Mouse (Mus musculus): ENCODE measurements around the gene Arhgef10l.

Gene Arhgef10l

GRCm38 (mm10) chr4:140694551-140695060, 28.8 kb upstream of the Arhgef10l start:
- no peak for DNase-seq (ENCODE audit: low read depth in 2 of 2, low spot score in 2 of 2)

DNA sequence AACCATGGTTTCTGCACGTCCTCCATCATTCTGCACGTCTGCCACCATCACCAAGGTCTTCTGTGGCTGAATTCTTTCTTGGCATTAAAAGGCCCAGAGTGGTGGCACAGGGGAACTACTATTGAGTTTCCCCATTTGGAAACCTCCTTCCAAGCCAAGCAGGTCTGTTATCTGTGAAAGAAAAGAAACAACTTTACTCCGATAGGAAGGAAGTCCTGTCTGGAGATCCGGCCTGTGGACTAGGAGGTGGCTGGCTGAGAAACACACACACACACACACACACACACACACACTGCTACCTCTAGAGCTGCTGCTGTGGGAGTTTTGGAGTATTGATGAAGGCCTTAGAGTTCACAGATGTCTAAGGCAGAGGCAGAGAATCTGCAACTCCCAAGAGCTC, 27.7 kb upstream of the Arhgef10l start:
- no peak for DNase-seq (ENCODE audit: low read depth in 2 of 2, low spot score in 2 of 2)

- DNase-seq (ENCODE audit: low read depth in 2 of 2, low spot score in 2 of 2), result no peak
Measured at GRCm38 (mm10) chr4:140691481-140691880, 25.7 kb upstream of the Arhgef10l start.

DNA sequence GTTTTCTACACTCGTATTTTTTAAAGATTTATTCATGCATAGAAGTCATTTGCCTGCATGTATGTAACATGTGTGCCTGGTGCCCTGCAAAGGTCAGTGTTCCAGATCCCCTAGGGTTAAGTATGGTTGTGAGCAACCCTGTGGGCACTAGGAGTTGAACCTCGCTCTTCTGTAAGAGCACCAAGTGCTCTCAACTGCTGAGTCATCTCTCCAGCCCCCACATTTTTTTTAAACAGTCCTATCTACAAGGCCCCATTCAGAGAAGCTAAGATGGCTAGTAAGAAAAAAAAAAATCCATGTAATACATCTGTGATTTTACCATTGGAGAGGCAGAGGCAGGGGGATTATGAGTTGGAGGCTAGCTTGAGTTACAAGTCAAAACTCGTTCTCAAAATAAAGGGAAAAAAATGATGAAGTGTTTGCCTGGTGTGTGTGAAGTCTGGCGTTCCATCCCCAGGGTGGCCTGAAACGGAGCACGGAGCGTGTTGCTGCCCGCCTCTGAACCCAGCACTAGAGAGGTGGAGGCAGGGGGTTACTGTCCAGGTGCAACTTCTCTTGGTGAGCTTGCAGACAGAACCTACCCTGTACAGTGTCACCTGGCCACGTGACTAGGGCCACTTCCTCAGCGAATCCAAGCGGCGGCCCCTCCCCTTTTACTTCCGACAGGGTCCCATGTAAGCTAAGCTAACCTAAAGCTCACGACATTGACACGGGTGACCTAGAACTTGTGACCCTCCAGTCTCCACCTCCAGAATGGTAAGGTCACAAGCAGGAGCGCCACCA, 24.3 kb upstream of the Arhgef10l start:
- no peak for DNase-seq (ENCODE audit: low read depth in 2 of 2, low spot score in 2 of 2)

DNA sequence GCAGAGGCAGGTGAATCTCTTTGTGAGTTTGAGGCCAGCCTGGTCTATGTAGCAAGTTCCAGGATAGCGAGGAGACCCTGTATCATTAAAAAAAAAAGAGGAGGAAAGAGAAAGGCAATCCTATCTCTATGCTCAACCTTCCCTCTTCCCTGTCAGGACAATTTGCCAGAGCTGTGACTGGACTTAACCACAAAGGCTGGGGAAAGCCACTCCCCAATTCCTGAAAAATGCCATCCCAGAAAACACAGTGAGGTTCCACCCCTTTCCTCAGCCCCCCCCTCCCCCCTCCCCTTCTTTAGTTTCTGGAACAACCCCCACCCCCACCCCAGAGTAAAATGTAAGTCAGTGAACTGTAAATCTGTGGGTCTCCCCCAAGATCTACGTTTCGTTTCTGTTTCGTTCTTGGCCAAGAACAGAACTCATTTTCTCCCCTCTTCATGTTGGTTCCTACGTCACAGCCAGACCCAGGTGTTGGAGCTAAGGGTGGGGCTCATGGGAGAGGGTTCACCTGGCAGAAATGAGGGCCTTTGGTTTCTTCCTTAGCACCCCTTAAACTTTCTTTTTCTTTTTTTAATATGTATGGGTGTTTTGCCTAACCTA, 23.1 kb upstream of the Arhgef10l start:
- no peak for DNase-seq (ENCODE audit: low read depth in 2 of 2, low spot score in 2 of 2)

DNA sequence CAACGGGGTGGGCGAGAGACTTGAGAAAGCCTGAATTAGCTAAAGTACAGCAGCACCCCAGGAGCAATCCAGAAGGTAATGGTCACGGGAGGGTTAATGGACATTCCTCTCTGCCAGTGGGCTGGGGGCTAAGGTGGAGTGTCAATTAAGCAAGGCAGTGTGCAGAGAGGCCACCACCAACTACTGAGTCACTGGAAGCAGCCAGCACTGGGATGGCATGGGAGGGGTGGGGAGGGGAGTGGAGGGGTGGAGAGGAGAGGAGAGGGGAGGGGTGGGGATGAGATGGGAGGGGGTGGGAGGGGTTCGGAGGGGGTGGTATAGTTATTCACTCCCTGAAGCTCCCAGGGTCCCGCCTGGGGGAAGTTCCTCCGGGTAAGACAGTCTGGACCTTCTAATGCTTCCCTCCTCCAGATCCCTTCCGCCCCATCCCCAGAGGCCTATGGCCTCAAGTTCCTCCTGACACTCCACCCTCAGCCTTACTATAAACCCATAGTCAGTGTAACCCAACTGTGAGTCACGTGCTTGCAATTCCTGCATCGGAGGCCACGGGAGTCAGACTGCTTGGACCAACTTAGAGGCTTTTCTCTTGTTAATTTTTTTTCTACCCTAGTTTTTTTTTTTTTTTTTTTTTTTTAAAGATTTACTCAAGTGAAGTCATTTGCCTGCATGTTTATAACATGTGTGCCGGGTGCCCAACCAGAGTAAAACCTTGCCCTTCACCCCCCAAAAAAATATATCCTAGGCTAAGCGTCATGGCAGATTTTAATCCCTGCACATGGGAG, 22.4 kb upstream of the Arhgef10l start:
- no peak for DNase-seq (ENCODE audit: low read depth in 2 of 2, low spot score in 2 of 2)

DNA sequence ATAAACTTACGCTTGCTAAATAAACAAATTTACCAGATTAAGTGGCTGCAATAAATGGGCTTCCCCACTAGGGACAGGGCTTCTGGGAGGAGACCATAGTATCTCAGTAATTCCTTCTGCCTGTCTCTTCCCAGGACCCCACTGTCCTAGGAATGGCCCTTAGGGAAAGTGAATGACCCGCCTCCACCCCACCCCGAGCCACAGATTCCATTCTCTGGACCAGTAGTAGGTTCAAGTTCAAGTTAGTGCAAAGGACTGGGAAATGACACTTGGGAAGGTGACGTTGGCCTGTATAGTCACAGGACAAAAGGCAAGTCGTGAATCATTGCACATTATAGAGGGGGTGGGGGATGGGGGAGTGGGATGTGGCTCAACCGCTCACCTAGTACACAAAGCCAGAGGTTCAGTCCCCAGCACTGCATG, 19.1 kb upstream of the Arhgef10l start:
- DNase-seq (ENCODE audit: low read depth in 2 of 2, low spot score in 2 of 2), result no peak

DNA sequence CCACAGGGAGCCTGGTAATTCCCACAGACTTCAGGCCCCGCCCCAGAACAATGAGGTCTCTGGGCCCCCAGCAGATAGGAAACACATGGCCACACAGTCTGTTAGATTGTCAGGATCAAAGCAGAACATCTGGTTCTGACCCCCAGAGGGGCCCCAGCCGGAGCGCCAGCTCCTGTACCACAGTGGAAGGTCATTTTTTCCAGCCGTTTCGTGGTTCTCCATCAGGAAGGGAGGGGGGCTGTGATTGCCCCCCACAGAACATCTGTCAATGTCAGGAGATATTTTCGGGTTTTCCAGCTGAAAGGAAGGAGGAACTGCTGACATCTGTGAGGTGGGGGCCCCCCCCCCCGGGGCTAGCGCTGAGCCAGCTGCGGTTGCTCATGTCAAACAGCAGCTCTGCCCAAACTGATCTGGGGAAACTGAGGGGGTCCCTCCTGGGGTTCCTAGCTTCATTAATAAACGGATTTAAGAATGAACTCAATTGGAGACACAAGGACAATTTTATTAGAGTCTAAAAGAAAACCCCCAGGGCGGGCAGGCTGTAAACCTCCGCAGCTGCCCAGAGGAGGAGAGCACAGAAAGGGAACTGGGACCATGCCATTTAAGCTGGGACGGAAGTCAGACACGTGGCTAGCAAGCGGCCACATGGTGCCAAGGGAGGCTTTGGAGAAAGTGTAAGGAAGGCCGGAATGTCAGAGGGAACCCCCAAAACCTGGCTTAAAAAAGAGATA, 18.5 kb upstream of the Arhgef10l start:
- no peak for DNase-seq (ENCODE audit: low read depth in 2 of 2, low spot score in 2 of 2)

DNA sequence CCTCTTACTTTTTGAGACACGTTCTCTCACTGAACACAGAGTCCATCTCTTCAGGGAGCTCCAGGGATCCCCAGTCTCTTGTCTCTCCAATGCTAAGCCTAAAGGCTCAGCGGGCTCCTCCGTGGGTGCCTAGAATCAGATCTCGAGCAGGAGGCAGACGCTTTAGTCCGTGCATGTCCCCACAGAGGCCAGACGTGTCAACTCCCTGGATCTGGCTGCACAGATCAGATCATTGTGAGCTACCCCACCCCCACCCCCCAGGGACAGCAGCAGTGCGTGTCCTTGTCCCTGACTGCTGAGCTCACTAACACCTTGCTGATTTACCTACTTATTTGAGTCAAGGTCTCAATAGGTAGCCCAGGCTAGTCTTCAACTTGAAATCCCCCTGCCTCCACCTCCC, 17.8 kb upstream of the Arhgef10l start:
- no peak for DNase-seq (ENCODE audit: low read depth in 2 of 2, low spot score in 2 of 2)

DNA sequence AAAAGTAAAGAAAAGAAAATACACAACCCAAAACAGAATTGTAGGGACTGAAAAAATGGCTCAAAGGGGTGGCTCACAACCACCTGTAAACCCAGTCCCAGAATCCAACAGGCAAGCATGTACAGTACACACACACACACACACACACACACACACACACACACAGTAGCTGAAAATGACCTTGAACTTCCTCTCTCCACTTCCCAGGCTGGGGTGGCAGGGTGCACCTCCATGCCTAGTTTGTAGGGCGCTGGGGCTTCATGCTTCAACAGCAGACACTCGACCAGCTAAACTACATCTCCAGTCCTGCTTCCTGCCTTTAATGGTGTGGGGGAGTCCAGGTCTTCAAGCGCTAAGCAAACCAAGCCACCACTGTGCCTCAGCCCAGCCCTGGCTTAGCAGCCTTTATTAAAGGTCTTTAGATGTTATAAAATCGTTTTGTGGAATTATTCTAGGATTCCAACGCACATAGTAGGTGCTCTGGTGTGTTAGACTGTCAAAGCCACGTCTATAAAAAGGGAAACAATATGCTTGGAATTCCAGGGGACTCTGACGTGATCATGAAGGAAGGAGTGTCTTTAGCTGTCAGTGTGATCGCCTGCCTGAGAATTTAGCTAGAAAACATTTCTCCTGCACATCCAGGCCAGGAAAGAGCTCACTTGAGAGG, 15.1 kb upstream of the Arhgef10l start:
- no peak for DNase-seq (ENCODE audit: low read depth in 2 of 2, low spot score in 2 of 2)

GRCm38 (mm10) chr4:140679723-140680380, 14.0 kb upstream of the Arhgef10l start:
- DNase-seq (ENCODE audit: low read depth in 2 of 2, low spot score in 2 of 2), result peak in 1 of 2 experiments; percentile 44

- DNase-seq (ENCODE audit: low read depth in 2 of 2, low spot score in 2 of 2), result peak; percentile 9 to 26
Measured at GRCm38 (mm10) chr4:140679038-140679437, 13.2 kb upstream of the Arhgef10l start.

DNA sequence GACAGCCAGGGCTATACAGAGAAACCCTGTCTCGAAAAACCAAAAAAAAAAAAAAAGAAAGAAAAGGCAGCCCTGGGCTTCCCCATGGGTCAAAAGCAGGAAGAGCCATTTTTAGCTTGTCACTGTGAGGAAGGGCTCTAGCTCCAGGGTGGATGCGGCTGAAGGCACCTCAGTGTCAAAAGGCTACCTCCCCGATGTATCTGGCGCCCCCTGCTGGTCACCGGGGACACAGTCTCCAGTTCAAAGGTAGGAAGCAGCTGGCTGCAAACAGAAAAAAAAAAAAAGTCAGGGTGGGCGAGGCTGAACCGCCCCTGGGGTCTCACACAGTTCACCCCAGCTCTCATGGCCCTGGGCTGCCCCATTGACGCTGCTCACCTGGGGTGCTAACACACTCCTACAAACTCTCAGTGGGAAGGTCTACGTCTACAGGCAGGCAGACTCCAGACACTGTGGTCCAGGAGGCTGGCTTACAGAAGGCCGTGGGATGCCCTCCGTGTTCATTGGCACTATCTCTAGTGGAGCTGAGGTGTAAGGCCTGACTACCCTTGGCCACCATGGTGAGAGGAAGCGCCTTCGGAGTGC, 8.6 kb upstream of the Arhgef10l start:
- peak; percentile 75 to 80 for DNase-seq (ENCODE audit: low read depth in 2 of 2, low spot score in 2 of 2)

GRCm38 (mm10) chr4:140673527-140674264, 7.9 kb upstream of the Arhgef10l start:
- DNase-seq (ENCODE audit: low read depth in 2 of 2, low spot score in 2 of 2), result no peak

GRCm38 (mm10) chr4:140667802-140668201, 2.0 kb upstream of the Arhgef10l start:
- no peak for DNase-seq (ENCODE audit: low read depth in 2 of 2, low spot score in 2 of 2)

- no peak for DNase-seq (ENCODE audit: low read depth in 2 of 2, low spot score in 2 of 2)
Measured at GRCm38 (mm10) chr4:140665053-140665452, 759 bp downstream of the Arhgef10l start.

DNA sequence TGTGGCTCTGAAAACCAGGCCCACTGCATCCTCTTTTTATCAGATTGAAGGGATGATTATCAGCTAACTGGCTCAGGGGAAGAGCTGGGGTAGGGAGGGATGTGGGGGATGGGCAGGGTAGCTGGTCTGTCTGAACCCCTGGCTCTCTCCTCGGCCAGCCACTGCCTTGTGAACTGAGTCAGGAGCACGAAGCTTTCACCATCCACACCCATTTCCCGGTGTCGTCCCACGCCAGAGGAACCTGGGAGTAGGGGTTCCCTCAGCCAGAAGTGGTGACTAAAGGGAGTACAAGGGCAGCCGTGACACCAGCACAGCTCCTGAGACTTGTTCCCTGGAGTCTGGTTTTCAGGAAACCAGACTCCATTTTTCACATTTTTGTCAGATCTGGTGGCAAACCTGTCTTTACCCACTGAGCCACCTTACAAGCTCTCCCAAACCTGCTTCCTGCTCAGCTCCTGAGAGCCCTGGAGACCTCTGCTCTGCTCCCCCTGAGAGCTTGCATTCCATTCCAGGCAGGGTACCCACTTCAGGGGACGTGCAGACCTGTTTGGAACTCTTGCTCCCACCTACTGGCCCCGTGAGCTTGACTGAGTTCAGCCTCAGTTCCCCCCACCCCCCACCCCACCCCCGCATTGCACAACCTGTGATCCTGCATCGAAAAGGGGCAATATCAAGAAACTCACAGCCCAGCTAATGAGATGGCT, 2.8 kb downstream of the Arhgef10l start:
- DNase-seq (ENCODE audit: low read depth in 2 of 2, low spot score in 2 of 2), result no peak

DNA sequence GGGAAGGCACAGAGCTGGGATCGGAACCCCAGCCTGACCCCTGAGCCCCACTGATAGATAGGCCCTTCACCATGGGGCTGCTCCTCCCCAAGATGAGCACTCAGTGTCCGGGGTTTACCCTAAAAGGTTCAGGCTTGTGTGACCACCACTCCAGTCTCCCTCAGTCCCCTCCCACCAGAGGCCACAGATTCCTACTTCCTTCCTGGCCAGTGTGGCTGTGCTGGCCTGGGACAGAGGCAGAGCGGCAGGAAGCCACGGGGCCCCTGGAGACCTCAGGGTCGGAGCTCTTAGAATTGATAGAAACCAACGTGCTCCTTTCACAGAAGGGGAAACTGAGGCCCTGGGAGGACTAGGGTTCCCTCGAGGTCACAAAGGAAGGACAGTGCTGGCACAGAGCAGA, 3.4 kb downstream of the Arhgef10l start:
- no peak for DNase-seq (ENCODE audit: low read depth in 2 of 2, low spot score in 2 of 2)
